Mouse (Mus musculus) lung, adult 2 months (tissue): Measurements from ENCODE around the gene Sept3.

Experiments
- CTCF ChIP-seq: fragments of 200-500 bp; IDR thresholded peaks from 2 replicates; pipeline ENCODE4 v1.5.1; 2011; ENCODE audit warnings: mild to moderate bottlenecking, low read length, control low read depth; ENCODE audit not compliant: insufficient read depth
- POLR2A ChIP-seq: fragments of 200-500 bp; IDR thresholded peaks from 2 replicates; pipeline ENCODE4 v1.6.1; 2011; ENCODE audit warnings: low read depth, mild to moderate bottlenecking, control low read depth, low read length, borderline replicate concordance; ENCODE audit errors: extremely low read depth

- TF ChIP-seq POLR2A, result no peak
- no peak for TF ChIP-seq CTCF
Measured at GRCm38 (mm10) chr15:82235661-82236060, 39.0 kb upstream of the Sept3 start.
